In genomic region chr6:50754786-50755185, GRCm38 (mm10) we compare ENCODE assay signal across 34 mouse cellular contexts.
"Had no signal": no experiment of that assay in that cellular context is flagged by ENCODE, and none has a peak within 500 bp of the region (broad histone marks: within the 10 kb centered on the region; RNA-seq: fewer than 3 reads in every experiment).

No protein-coding gene starts in this region.

- H3K4me3 ChIP-seq: heart, embryonic 12.5 days; heart, embryonic 13.5 days; heart, embryonic 15.5 days; hindbrain, embryonic 10.5 days; hindbrain, embryonic 12.5 days; hindbrain, embryonic 13.5 days; hindbrain, embryonic 15.5 days; intestine, embryonic 15.5 days; kidney, embryonic 15.5 days; layer of hippocampus, adult 2 months; left cerebral cortex, adult 2 months had no signal

- H3K4me1 ChIP-seq: heart, embryonic 12.5 days; heart, embryonic 13.5 days; heart, embryonic 15.5 days; hindbrain, embryonic 12.5 days; hindbrain, embryonic 13.5 days; hindbrain, embryonic 15.5 days; intestine, embryonic 15.5 days; kidney, embryonic 15.5 days had no signal

- H3K9ac ChIP-seq: heart, embryonic 12.5 days; heart, embryonic 13.5 days; heart, embryonic 15.5 days; hindbrain, embryonic 12.5 days; hindbrain, embryonic 13.5 days; hindbrain, embryonic 14.5 days; hindbrain, embryonic 15.5 days; intestine, embryonic 15.5 days; kidney, embryonic 15.5 days had no signal

- H3K9me3 ChIP-seq: heart, embryonic 12.5 days; heart, embryonic 13.5 days; heart, embryonic 15.5 days; hindbrain, embryonic 10.5 days; hindbrain, embryonic 12.5 days; hindbrain, embryonic 13.5 days; hindbrain, embryonic 15.5 days; intestine, embryonic 15.5 days; kidney, embryonic 15.5 days had no signal

- DNase-seq: heart, postnatal 10 days; heart, postnatal 36 days; heart, postnatal 4 days; kidney, adult 11 months; kidney, adult 18-20 months; kidney, adult 2 months; kidney, adult 8-10 months; kidney, adult 9 months; kidney, postnatal 10 days; kidney, postnatal 14 days; kidney, postnatal 25 days; kidney, postnatal 36 days; kidney, postnatal 4 days; layer of hippocampus, adult 9-11 months; layer of hippocampus, postnatal 36 days had no signal

- H3K36me3 ChIP-seq: heart, embryonic 12.5 days; heart, embryonic 13.5 days; heart, embryonic 15.5 days; hindbrain, embryonic 10.5 days; hindbrain, embryonic 12.5 days; hindbrain, embryonic 13.5 days; hindbrain, embryonic 15.5 days; intestine, embryonic 15.5 days; kidney, embryonic 15.5 days had no signal

- H3K27me3 ChIP-seq: heart, embryonic 12.5 days; heart, embryonic 13.5 days; heart, embryonic 15.5 days; hindbrain, embryonic 12.5 days; hindbrain, embryonic 13.5 days; hindbrain, embryonic 15.5 days; intestine, embryonic 15.5 days; kidney, embryonic 15.5 days had no signal

- H3K4me2 ChIP-seq: heart, embryonic 11.5 days; heart, embryonic 12.5 days; heart, embryonic 13.5 days; heart, embryonic 15.5 days; hindbrain, embryonic 12.5 days; hindbrain, embryonic 13.5 days; hindbrain, embryonic 14.5 days; hindbrain, embryonic 15.5 days; intestine, embryonic 15.5 days; kidney, embryonic 15.5 days had no signal

- ATAC-seq: hindbrain, embryonic 16.5 days; hindbrain, postnatal 0 days; inflammation-experienced regulatory T-cells, adult 6 months; intestine, embryonic 15.5 days; intestine, embryonic 16.5 days; intestine, postnatal 0 days had no signal

- H3K27ac ChIP-seq: heart, embryonic 13.5 days; heart, embryonic 15.5 days; hindbrain, embryonic 10.5 days; hindbrain, embryonic 12.5 days; hindbrain, embryonic 13.5 days; hindbrain, embryonic 14.5 days; hindbrain, embryonic 15.5 days; hindbrain, postnatal 0 days; intestine, embryonic 15.5 days; kidney, embryonic 15.5 days; kidney, postnatal 0 days; layer of hippocampus, adult 2 months; left cerebral cortex, adult 2 months had no signal
